Mouse (Mus musculus) cerebellum, adult 2 months (tissue): ENCODE data around the gene Zscan18. TPM values are rescaled to one million over a fixed set of nuclear protein-coding genes. Genes with fewer than 3 reads are reported as not detected.
"Not testable (repeated sequence)": the region's sequence is repeated elsewhere in the genome, so short reads cannot be mapped to it uniquely, and the experiment has no call there.

Source experiments
- DNase-seq, 2 experiments: peaks; one replicate each; pipeline ENCODE4 v3.0.0; 2021
- H3K27ac ChIP-seq: fragments of 200-500 bp; 2 replicates; pipeline ENCODE4 v1.5.1; 2012; ENCODE audit warnings: low read length, control low read depth, inconsistent platforms; ENCODE audit not compliant: insufficient read depth
- H3K27me3 ChIP-seq: fragments of 200-500 bp; 2 replicates; pipeline ENCODE4 v1.6.1; 2012; ENCODE audit warnings: inconsistent platforms, mild to moderate bottlenecking, low read length, moderate library complexity; ENCODE audit not compliant: control insufficient read depth, insufficient read depth
- H3K4me1 ChIP-seq: fragments of 200-500 bp; 2 replicates; pipeline ENCODE4 v1.6.1; 2011; ENCODE audit warnings: low read length; ENCODE audit not compliant: control insufficient read depth, insufficient read depth
- H3K4me3 ChIP-seq: fragments of 200-500 bp; replicated peaks from 2 replicates; pipeline ENCODE3; 2011; ENCODE audit warnings: mild to moderate bottlenecking, low read depth, low read length, control low read depth; ENCODE audit not compliant: insufficient read depth
- CTCF ChIP-seq: fragments of 200-500 bp; IDR thresholded peaks from 2 replicates; pipeline ENCODE4 v1.5.1; 2011; ENCODE audit warnings: low read depth, mild to moderate bottlenecking, control low read depth, low read length, moderate library complexity, borderline replicate concordance; ENCODE audit not compliant: insufficient read depth
- POLR2A ChIP-seq: fragments of 200-500 bp; IDR thresholded peaks from 2 replicates; pipeline ENCODE4 v1.6.1; 2011; ENCODE audit warnings: low read length, control low read depth, borderline replicate concordance; ENCODE audit not compliant: insufficient read depth
- WGBS: fragments of 180-500 bp; shearing (Covaris S2); methylation state at CpG from one replicate; pipeline ENCODE4 v1.1.7; 2018; 5-methylcytosine and 5-hydroxymethylcytosine counted together
- polyA plus RNA-seq: library from polyadenylated mRNA; depleted of rRNA; stranded (reverse); fragments of >200 nt; gene quantifications from 2 replicates; pipeline ENCODE4 v1.2.3, GENCODE M21; 2012

Zscan18 gene
- polyA plus RNA-seq, 1 experiment, result 10.8 TPM

DNA sequence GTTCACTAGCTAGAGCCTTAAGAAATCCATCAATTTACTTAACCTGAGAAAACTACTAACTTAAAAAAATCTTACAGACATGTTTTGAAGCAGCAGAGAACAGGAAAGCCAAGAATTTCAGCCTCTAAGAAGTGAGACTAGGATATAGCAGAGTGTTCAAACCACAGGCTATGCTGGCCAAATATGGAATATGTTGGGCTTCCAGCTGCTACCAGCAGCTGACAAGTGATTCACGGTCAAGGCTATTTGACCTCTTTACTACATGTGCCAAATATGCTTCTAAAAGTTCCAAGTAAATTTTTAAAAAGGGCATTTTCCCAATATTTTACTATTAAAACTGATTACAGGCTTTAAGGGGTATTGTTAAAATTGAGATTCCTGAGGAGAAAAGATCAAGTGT, 3.9 kb downstream of the Zscan18 start:
- Histone ChIP-seq H3K27ac (no peak overlapping the region), H3K27me3 (no peaks in the 10 kb centered on the region), H3K4me3 (no peak overlapping the region), H3K4me1 (no peaks in the 10 kb centered on the region)
- WGBS, result 12% methylated on average over 1 of the region's 1 CpGs
- DNase-seq, result no peak
- TF ChIP-seq CTCF (no peak), POLR2A (no peak)

DNA sequence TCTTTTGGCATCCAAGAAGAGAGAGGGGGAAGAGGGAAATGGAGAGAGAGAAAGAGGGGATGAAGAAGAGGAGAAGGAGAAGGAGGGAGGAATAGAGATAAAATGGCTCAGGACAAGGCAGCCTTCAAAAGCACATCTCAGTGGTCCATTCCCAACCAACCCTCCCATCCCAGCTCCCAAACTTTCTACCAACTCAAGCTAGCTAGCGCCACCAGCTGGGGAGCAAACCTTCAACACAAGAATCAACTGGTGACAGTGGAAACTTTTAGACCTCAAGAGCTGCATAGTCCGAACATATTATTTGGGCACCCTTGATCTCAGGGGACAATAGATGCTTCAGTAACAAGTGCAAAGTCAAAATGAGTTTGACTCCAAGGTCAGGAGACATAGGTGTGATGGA, 5.5 kb downstream of the Zscan18 start:
- DNase-seq, result no peak
- no peak overlapping the region for H3K27ac ChIP-seq
- no peak overlapping the region for H3K4me3 ChIP-seq
- no peaks in the 10 kb centered on the region for H3K4me1 ChIP-seq
- no peak for TF ChIP-seq POLR2A
- 62% methylated on average over 2 of the region's 2 CpGs for WGBS
- H3K27me3 ChIP-seq, result no peaks in the 10 kb centered on the region

DNA sequence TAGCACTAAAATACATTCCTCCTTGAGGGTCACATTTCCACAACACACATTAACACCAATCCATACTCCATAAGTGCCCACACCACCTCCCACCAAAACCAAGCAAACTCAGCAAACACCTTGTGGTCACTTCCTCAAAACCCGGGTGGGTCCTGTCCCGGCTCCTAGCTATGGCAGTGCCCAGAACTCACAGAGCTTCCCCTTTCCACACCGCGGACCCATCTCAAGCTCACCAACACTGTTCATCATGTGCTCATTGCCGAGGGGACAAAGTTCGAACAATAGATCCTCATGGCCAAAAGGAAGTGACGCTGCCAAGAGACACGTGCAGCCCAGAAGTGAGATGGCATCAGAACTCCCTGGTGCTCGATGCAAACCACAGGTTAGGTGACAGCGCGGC, 10.8 kb downstream of the Zscan18 start:
- not testable (repeated sequence) for H3K27me3 ChIP-seq, DNase-seq
- WGBS, result 80% methylated on average over 11 of the region's 11 CpGs

DNA sequence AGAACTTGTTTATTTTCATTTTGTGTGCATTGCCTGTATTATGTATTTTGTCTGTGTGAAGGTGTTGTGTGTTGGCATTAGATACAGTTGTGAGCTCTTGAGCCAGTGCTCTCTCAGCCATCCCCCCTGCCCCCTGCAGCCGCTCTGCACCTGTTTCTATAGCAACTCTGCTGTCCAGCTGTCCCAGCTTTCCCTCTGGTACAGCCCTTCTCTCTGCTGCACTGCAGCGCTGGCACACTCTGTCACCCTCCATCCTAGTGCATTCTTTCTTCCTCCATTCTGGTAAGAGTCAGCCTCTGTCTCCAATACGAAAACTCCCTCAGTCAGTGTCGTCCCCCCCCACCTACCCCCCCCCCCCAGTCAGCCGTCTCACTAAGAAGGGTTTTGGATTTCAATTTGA, 15.4 kb downstream of the Zscan18 start:
- H3K4me3 ChIP-seq, result no peak overlapping the region
- no peak for DNase-seq
- WGBS, result 15% methylated on average over 5 of the region's 5 CpGs
- H3K27ac ChIP-seq, result no peak overlapping the region
- TF ChIP-seq CTCF, result no peak
- TF ChIP-seq POLR2A, result no peak
- H3K4me1 ChIP-seq, result no peaks in the 10 kb centered on the region
- H3K27me3 ChIP-seq, result no peaks in the 10 kb centered on the region

More for the DNA sequence above, 10.8 kb downstream of the Zscan18 start:
- not testable (repeated sequence) for H3K4me1 ChIP-seq, H3K4me3 ChIP-seq, H3K27ac ChIP-seq

DNA sequence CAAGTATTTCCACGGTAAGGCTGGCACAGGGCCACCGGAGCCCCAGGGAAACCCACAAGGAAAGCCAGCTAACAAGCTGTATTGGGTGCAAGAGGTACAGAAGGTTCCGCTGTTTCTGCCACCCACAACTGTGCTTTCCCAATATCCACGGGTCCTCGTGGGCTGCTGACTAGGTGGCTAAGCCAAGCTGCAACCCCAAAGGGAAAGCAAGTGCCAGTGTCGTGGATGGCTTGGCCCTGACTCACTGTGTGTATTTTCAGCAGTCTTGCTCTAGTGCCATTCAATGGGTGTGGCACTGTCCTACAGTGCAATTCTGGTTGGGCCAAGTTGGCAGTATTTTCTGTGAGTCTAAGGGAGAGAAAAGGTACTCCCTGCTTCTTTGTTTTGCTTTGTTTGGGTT, 16.1 kb downstream of the Zscan18 start:
- H3K27me3 ChIP-seq, result no peaks in the 10 kb centered on the region
- no peaks in the 10 kb centered on the region for H3K4me1 ChIP-seq
- DNase-seq, result no peak
- 32% methylated on average over 6 of the region's 6 CpGs for WGBS
- H3K4me3 ChIP-seq, result no peak overlapping the region
- H3K27ac ChIP-seq, result no peak overlapping the region
- no peak for TF ChIP-seq CTCF
- no peak for TF ChIP-seq POLR2A

DNA sequence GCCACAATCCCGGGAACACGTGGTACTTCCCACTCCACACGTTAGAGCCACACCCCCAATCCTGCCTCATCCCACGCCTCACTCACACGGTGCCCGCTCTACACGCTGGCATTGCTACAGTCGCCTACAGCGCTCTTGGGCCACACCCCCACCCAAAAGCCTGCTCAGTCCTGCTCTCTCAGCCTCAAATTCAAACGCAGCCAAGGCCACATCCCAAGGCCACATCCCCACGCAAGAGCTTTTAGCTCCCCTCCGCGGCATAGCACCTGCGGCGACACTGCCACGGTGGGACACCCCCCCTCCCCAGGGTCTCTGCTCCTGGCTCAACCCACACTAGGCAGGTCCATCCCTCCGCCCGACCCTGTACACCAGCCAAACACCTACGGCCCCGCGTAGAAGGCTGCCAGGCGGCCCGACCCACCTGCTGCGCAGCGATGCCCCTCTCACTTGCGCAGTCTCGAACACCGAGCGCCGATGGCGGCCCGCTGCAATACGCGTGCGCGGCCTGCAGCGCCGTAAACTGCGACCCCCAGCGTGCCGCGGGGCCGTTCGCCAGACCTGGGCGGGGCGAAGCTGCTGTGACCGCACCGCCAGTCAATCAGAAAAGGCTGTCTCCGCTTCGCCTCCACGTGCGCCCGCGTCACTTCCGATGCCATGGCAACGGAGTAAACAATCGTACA, 23.1 kb downstream of the Zscan18 start:
- H3K27me3 ChIP-seq, result no peaks in the 10 kb centered on the region
- H3K4me3 ChIP-seq, result peak overlapping the region; percentile 73
- TF ChIP-seq POLR2A (no peak), CTCF (no peak)
- DNase-seq, result peak; percentile 83 to 85
- 1% methylated on average over 57 of the region's 57 CpGs for WGBS
- H3K4me1 ChIP-seq, result peaks cover 10% of the 10 kb centered on the region
- 0 out of 2 replicates have a peak overlapping the region, but pooled peaks have one; percentile 20 for H3K27ac ChIP-seq

DNA sequence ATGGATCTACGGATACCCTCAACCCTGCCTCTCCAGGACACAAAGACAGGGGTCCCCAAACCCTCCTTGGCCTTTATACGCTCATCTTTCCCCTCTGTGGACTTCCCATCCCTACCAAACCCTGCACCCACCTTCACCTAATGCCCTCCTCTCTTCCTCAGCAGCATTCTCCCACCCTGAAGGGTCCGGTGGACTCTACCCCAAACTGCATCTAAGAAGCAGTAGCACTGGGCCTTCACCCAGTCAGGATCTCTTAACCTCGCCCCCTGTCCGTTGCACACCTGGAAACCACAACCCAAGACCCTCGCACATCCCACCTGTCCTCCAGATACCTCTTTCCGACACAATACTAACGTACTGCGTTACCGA, 23.7 kb downstream of the Zscan18 start:
- DNase-seq, result no peak
- H3K4me1 ChIP-seq, result peaks cover 15% of the 10 kb centered on the region
- no peaks in the 10 kb centered on the region for H3K27me3 ChIP-seq
- H3K4me3 ChIP-seq, result peak overlapping the region; percentile 73
- TF ChIP-seq POLR2A (no peak), CTCF (no peak)
- no peak overlapping the region for H3K27ac ChIP-seq
- 25% methylated on average over 10 of the region's 10 CpGs for WGBS

DNA sequence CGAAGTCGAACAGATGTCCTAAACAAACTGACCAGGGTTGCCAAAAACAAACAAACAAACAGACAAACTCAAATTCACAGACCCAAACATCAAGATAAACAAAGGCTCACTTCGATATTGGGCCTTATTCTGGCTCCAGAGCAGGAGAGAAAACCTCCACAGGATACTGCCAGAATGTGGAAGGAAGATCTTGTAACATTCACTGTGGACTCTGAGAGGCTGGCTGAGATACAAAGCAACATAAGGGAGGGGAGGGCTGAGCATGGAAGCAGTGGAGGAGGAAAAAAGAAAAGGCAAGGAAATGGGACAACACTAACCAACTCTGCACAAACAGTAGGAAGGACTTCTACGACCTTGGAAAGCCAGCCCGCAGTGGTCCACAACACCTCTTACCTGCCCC, 24.3 kb downstream of the Zscan18 start:
- Histone ChIP-seq H3K4me1 (peaks cover 15% of the 10 kb centered on the region), H3K27me3 (no peaks in the 10 kb centered on the region), H3K4me3 (no peak overlapping the region), H3K27ac (no peak overlapping the region)
- WGBS, result 21% methylated on average over 5 of the region's 5 CpGs
- TF ChIP-seq CTCF (no peak), POLR2A (no peak)
- peak; percentile 43 to 60 for DNase-seq
